Mouse (Mus musculus): ENCODE measurements around the gene Ywhag. TPM values are rescaled to one million over a fixed set of nuclear protein-coding genes. Genes with fewer than 3 reads are reported as not detected.

Gene Ywhag
- polyA plus RNA-seq, 1 experiment from 2014 or later = 84.8 TPM

- H3K9ac ChIP-seq (ENCODE audit: low read length) = peak within 1 kb of the TSS; percentile 95
- H3K4me2 ChIP-seq (ENCODE audit: low read length) = peak within 1 kb of the TSS; percentile 69
- H3K9me3 ChIP-seq (ENCODE audit: control insufficient read depth, low read length) = no peaks in the 10 kb centered on the region
- peaks cover 0 to 3% of the 10 kb centered on the region in 2 experiments; a peak in 2 of 4 replicates for H3K4me1 ChIP-seq (ENCODE audit: control insufficient read depth in 2 of 2, insufficient read depth in 2 of 2, low read length in 2 of 2)
- under 1% methylated on average over 21 of the region's 24 CpGs for WGBS
- no peaks in the 10 kb centered on the region for H3K36me3 ChIP-seq (ENCODE audit: control insufficient read depth, insufficient read depth, low read length)
- no peaks in the 10 kb centered on the region for H3K27me3 ChIP-seq (ENCODE audit: control insufficient read depth, insufficient read depth, low read length)
- H3K4me3 ChIP-seq (ENCODE audit: control insufficient read depth in 1 of 2, insufficient read depth in 1 of 2, low read depth in 1 of 2, low read length in 2 of 2) = peak within 1 kb of the TSS; percentile 69 to 71
- H3K27ac ChIP-seq (replicated peaks in 1 of 2; ENCODE audit: control insufficient read depth in 1 of 2, insufficient read depth in 1 of 2, low read depth in 2 of 2, low read length in 2 of 2) = peak within 1 kb of the TSS; percentile 92 to 93
- ATAC-seq (ENCODE audit: insufficient number of reproducible peaks, insufficient read depth, low FRiP score, low read depth) = peak; percentile 84
These were observed 46.7 kb downstream of the Ywhag start, which contains the start of gene Hspb1 for GRCm38 (mm10) chr5:135887675-135888102. Hspb1 (plus strand) TSS chr5:135887919.

GRCm38 (mm10) chr5:135884641-135885040 lies 49.8 kb downstream of the Ywhag start:
- no peak for ATAC-seq (ENCODE audit: insufficient number of reproducible peaks, insufficient read depth, low FRiP score, low read depth)
- Histone ChIP-seq H3K36me3 (ENCODE audit: control insufficient read depth, insufficient read depth, low read length) (no peaks in the 10 kb centered on the region), H3K27me3 (ENCODE audit: control insufficient read depth, insufficient read depth, low read length) (no peaks in the 10 kb centered on the region), H3K9ac (ENCODE audit: low read length) (no peak overlapping the region), H3K4me1 (ENCODE audit: control insufficient read depth in 2 of 2, insufficient read depth in 2 of 2, low read length in 2 of 2) (peaks cover 6 to 7% of the 10 kb centered on the region in 2 experiments), H3K27ac (replicated peaks in 1 of 2; ENCODE audit: control insufficient read depth in 1 of 2, insufficient read depth in 1 of 2, low read depth in 2 of 2, low read length in 2 of 2) (no peak overlapping the region), H3K9me3 (ENCODE audit: control insufficient read depth, low read length) (no peaks in the 10 kb centered on the region), H3K4me3 (ENCODE audit: control insufficient read depth in 1 of 2, insufficient read depth in 1 of 2, low read depth in 1 of 2, low read length in 2 of 2) (no peak overlapping the region), H3K4me2 (ENCODE audit: low read length) (no peak overlapping the region)
- 41% methylated on average over 6 of the region's 6 CpGs for WGBS

- peak; percentile 69 for ATAC-seq (ENCODE audit: insufficient number of reproducible peaks, insufficient read depth, low FRiP score, low read depth)
- WGBS = 21% methylated on average over 13 of the region's 13 CpGs
- Histone ChIP-seq H3K4me3 (ENCODE audit: control insufficient read depth in 1 of 2, insufficient read depth in 1 of 2, low read depth in 1 of 2, low read length in 2 of 2) (no peak overlapping the region), H3K27me3 (ENCODE audit: control insufficient read depth, insufficient read depth, low read length) (no peaks in the 10 kb centered on the region), H3K36me3 (ENCODE audit: control insufficient read depth, insufficient read depth, low read length) (no peaks in the 10 kb centered on the region), H3K4me1 (ENCODE audit: control insufficient read depth in 2 of 2, insufficient read depth in 2 of 2, low read length in 2 of 2) (peaks cover 16 to 24% of the 10 kb centered on the region in 2 experiments), H3K27ac (replicated peaks in 1 of 2; ENCODE audit: control insufficient read depth in 1 of 2, insufficient read depth in 1 of 2, low read depth in 2 of 2, low read length in 2 of 2) (peak overlapping the region; percentile 51 to 69), H3K9ac (ENCODE audit: low read length) (0 out of 2 replicates have a peak overlapping the region, but pooled peaks have one; percentile 1), H3K4me2 (ENCODE audit: low read length) (0 out of 2 replicates have a peak overlapping the region, but pooled peaks have one; percentile 12), H3K9me3 (ENCODE audit: control insufficient read depth, low read length) (no peaks in the 10 kb centered on the region)
These were observed 54.8 kb downstream of the Ywhag start for GRCm38 (mm10) chr5:135879449-135880158.

GRCm38 (mm10) chr5:135877831-135878231 lies 56.6 kb downstream of the Ywhag start:
- H3K27ac ChIP-seq (replicated peaks in 1 of 2; ENCODE audit: control insufficient read depth in 1 of 2, insufficient read depth in 1 of 2, low read depth in 2 of 2, low read length in 2 of 2) = peak overlapping the region in 1 of 2 experiments; percentile 11; a peak in 1 of 4 replicates
- peak overlapping the region; percentile 67 for H3K9ac ChIP-seq (ENCODE audit: low read length)
- ATAC-seq (ENCODE audit: insufficient number of reproducible peaks, insufficient read depth, low FRiP score, low read depth) = 0 out of 2 replicates have a peak, but pooled peaks have one; percentile 7
- H3K4me2 ChIP-seq (ENCODE audit: low read length) = peak overlapping the region; percentile 69
- H3K4me1 ChIP-seq (ENCODE audit: control insufficient read depth in 2 of 2, insufficient read depth in 2 of 2, low read length in 2 of 2) = peaks cover 24 to 26% of the 10 kb centered on the region in 2 experiments
- H3K27me3 ChIP-seq (ENCODE audit: control insufficient read depth, insufficient read depth, low read length) = no peaks in the 10 kb centered on the region
- no peaks in the 10 kb centered on the region for H3K9me3 ChIP-seq (ENCODE audit: control insufficient read depth, low read length)
- H3K36me3 ChIP-seq (ENCODE audit: control insufficient read depth, insufficient read depth, low read length) = no peaks in the 10 kb centered on the region
- H3K4me3 ChIP-seq (ENCODE audit: control insufficient read depth in 1 of 2, insufficient read depth in 1 of 2, low read depth in 1 of 2, low read length in 2 of 2) = peak overlapping the region; percentile 45 to 60
- under 1% methylated on average over 16 of the region's 16 CpGs for WGBS

- Histone ChIP-seq H3K36me3 (ENCODE audit: control insufficient read depth, insufficient read depth, low read length) (no peaks in the 10 kb centered on the region), H3K9me3 (ENCODE audit: control insufficient read depth, low read length) (no peaks in the 10 kb centered on the region), H3K4me3 (ENCODE audit: control insufficient read depth in 1 of 2, insufficient read depth in 1 of 2, low read depth in 1 of 2, low read length in 2 of 2) (peak overlapping the region; percentile 45 to 60; a peak in 3 of 4 replicates), H3K9ac (ENCODE audit: low read length) (peak overlapping the region; percentile 67), H3K4me1 (ENCODE audit: control insufficient read depth in 2 of 2, insufficient read depth in 2 of 2, low read length in 2 of 2) (peaks cover 24 to 26% of the 10 kb centered on the region in 2 experiments), H3K27ac (replicated peaks in 1 of 2; ENCODE audit: control insufficient read depth in 1 of 2, insufficient read depth in 1 of 2, low read depth in 2 of 2, low read length in 2 of 2) (no peak overlapping the region; a peak in 1 of 4 replicates), H3K27me3 (ENCODE audit: control insufficient read depth, insufficient read depth, low read length) (peaks cover 3% of the 10 kb centered on the region), H3K4me2 (ENCODE audit: low read length) (peak overlapping the region; percentile 69)
- WGBS = 11% methylated on average over 8 of the region's 8 CpGs
- ATAC-seq (ENCODE audit: insufficient number of reproducible peaks, insufficient read depth, low FRiP score, low read depth) = no peak
These were observed 57.2 kb downstream of the Ywhag start for GRCm38 (mm10) chr5:135877180-135877579.

- Histone ChIP-seq H3K27me3 (ENCODE audit: control insufficient read depth, insufficient read depth, low read length) (peaks cover 35% of the 10 kb centered on the region), H3K4me2 (ENCODE audit: low read length) (no peak overlapping the region)
- WGBS = 47% methylated on average over 9 of the region's 9 CpGs
These were observed 60.7 kb downstream of the Ywhag start for GRCm38 (mm10) chr5:135873753-135874152.

GRCm38 (mm10) chr5:135872996-135873395 lies 61.4 kb downstream of the Ywhag start:
- Histone ChIP-seq H3K9me3 (ENCODE audit: control insufficient read depth, low read length) (no peaks in the 10 kb centered on the region), H3K4me2 (ENCODE audit: low read length) (peak overlapping the region; percentile 48), H3K36me3 (ENCODE audit: control insufficient read depth, insufficient read depth, low read length) (no peaks in the 10 kb centered on the region), H3K9ac (ENCODE audit: low read length) (no peak overlapping the region), H3K27ac (replicated peaks in 1 of 2; ENCODE audit: control insufficient read depth in 1 of 2, insufficient read depth in 1 of 2, low read depth in 2 of 2, low read length in 2 of 2) (no peak overlapping the region), H3K4me3 (ENCODE audit: control insufficient read depth in 1 of 2, insufficient read depth in 1 of 2, low read depth in 1 of 2, low read length in 2 of 2) (no peak overlapping the region), H3K27me3 (ENCODE audit: control insufficient read depth, insufficient read depth, low read length) (peaks cover 42% of the 10 kb centered on the region), H3K4me1 (ENCODE audit: control insufficient read depth in 2 of 2, insufficient read depth in 2 of 2, low read length in 2 of 2) (peaks cover 11 to 14% of the 10 kb centered on the region in 2 experiments)
- ATAC-seq (ENCODE audit: insufficient number of reproducible peaks, insufficient read depth, low FRiP score, low read depth) = no peak
- WGBS = 16% methylated on average over 16 of the region's 16 CpGs

More at GRCm38 (mm10) chr5:135873753-135874152, 60.7 kb downstream of the Ywhag start:
- Histone ChIP-seq H3K9ac (ENCODE audit: low read length) (no peak overlapping the region), H3K4me1 (ENCODE audit: control insufficient read depth in 2 of 2, insufficient read depth in 2 of 2, low read length in 2 of 2) (peaks cover 13 to 16% of the 10 kb centered on the region in 2 experiments), H3K27ac (replicated peaks in 1 of 2; ENCODE audit: control insufficient read depth in 1 of 2, insufficient read depth in 1 of 2, low read depth in 2 of 2, low read length in 2 of 2) (no peak overlapping the region), H3K36me3 (ENCODE audit: control insufficient read depth, insufficient read depth, low read length) (no peaks in the 10 kb centered on the region), H3K4me3 (ENCODE audit: control insufficient read depth in 1 of 2, insufficient read depth in 1 of 2, low read depth in 1 of 2, low read length in 2 of 2) (no peak overlapping the region), H3K9me3 (ENCODE audit: control insufficient read depth, low read length) (no peaks in the 10 kb centered on the region)
- ATAC-seq (ENCODE audit: insufficient number of reproducible peaks, insufficient read depth, low FRiP score, low read depth) = no peak
